28 mouse cellular contexts compared by ENCODE assay signal in genomic region chr14:13690426-13690825, GRCm38 (mm10). TPM values are rescaled to one million over a fixed set of nuclear protein-coding genes. Genes with fewer than 3 reads are reported as not detected.
DNase-seq lines count a peak whose midpoint lies in the region; ATAC-seq and TF ChIP-seq lines count a peak whose summit lies in the region.
"Had no signal": no experiment of that assay in that cellular context is flagged by ENCODE, and none has a peak within 500 bp of the region (broad histone marks: within the 10 kb centered on the region; RNA-seq: fewer than 3 reads in every experiment).

No protein-coding gene starts in this region.

- ATAC-seq in kidney, embryonic 15.5 days (replicated peaks; ENCODE audit: low FRiP score) = no peak
- ATAC-seq in heart, embryonic 12.5 days (ENCODE audit: insufficient number of reproducible peaks, low FRiP score) = no peak
- ATAC-seq: forebrain, embryonic 15.5 days; hindbrain, embryonic 16.5 days; inflammation-experienced regulatory T-cells, adult 6 months; intestine, postnatal 0 days had no signal

- peak overlapping the region; percentile 73 for H3K27ac ChIP-seq in embryonic fibroblast, embryonic 13.5 days (ENCODE audit: insufficient read depth, low read length)
- H3K27ac ChIP-seq in kidney, embryonic 15.5 days = no peak overlapping the region
- H3K27ac ChIP-seq in heart, embryonic 12.5 days (ENCODE audit: poor library complexity, severe bottlenecking) = no peak overlapping the region
- H3K27ac ChIP-seq: embryonic facial prominence, embryonic 10.5 days; forebrain, embryonic 15.5 days; heart, adult 2 months had no signal

- no peak for TF ChIP-seq CTCF in embryonic fibroblast, embryonic 13.5 days (IDR thresholded peaks at IDR 0.05; ENCODE audit: borderline replicate concordance, insufficient read depth, low read length)

- H3K4me1 ChIP-seq in embryonic fibroblast, embryonic 13.5 days (ENCODE audit: control insufficient read depth, insufficient read depth, low read length) = peaks cover 8% of the 10 kb centered on the region
- no peaks in the 10 kb centered on the region for H3K4me1 ChIP-seq in kidney, embryonic 15.5 days
- H3K4me1 ChIP-seq in heart, embryonic 12.5 days (replicated peaks) = no peaks in the 10 kb centered on the region
- H3K4me1 ChIP-seq: embryonic facial prominence, embryonic 10.5 days; forebrain, embryonic 15.5 days had no signal

- no peak overlapping the region for H3K4me3 ChIP-seq in embryonic fibroblast, embryonic 13.5 days (ENCODE audit: insufficient read depth, low read length)
- H3K4me3 ChIP-seq in kidney, embryonic 15.5 days (replicated peaks) = no peak overlapping the region
- H3K4me3 ChIP-seq in heart, embryonic 12.5 days = no peak overlapping the region
- H3K4me3 ChIP-seq: embryonic facial prominence, embryonic 10.5 days; erythroblast, embryonic 14.5 days; forebrain, embryonic 15.5 days; heart, adult 2 months had no signal

- WGBS in kidney, embryonic 15.5 days = 67% methylated on average over 2 of the region's 2 CpGs
- WGBS in heart, embryonic 12.5 days = 50% methylated on average over 2 of the region's 2 CpGs

- no peaks in the 10 kb centered on the region for H3K36me3 ChIP-seq in kidney, embryonic 15.5 days
- no peaks in the 10 kb centered on the region for H3K36me3 ChIP-seq in heart, embryonic 12.5 days
- H3K36me3 ChIP-seq: embryonic facial prominence, embryonic 10.5 days; forebrain, embryonic 15.5 days had no signal

- TF ChIP-seq POLR2A in embryonic fibroblast, embryonic 13.5 days (IDR thresholded peaks at IDR 0.05; ENCODE audit: low read depth, low read length) = no peak

- no peak overlapping the region for H3K4me2 ChIP-seq in kidney, embryonic 15.5 days
- no peak overlapping the region for H3K4me2 ChIP-seq in heart, embryonic 12.5 days
- H3K4me2 ChIP-seq: forebrain, embryonic 15.5 days; heart, embryonic 11.5 days had no signal

- H3K9ac ChIP-seq in kidney, embryonic 15.5 days = no peak overlapping the region
- no peak overlapping the region for H3K9ac ChIP-seq in heart, embryonic 12.5 days
- H3K9ac ChIP-seq: forebrain, embryonic 15.5 days had no signal

- H3K9me3 ChIP-seq in kidney, embryonic 15.5 days (replicated peaks) = no peaks in the 10 kb centered on the region
- H3K9me3 ChIP-seq in heart, embryonic 12.5 days (replicated peaks) = no peaks in the 10 kb centered on the region
- H3K9me3 ChIP-seq: embryonic facial prominence, embryonic 10.5 days; forebrain, embryonic 15.5 days had no signal

- DNase-seq in right cerebral cortex, adult 18-20 months = peak; percentile 9
- DNase-seq in right cerebral cortex, postnatal 36 days (ENCODE audit: low spot score in 2 of 2) = no peak
- peak; percentile 7 for DNase-seq in NIH3T3 (ENCODE audit: low read depth)
- DNase-seq in layer of hippocampus, postnatal 14 days (ENCODE audit: low spot score in 2 of 2) = no peak
- DNase-seq: adrenal gland, postnatal 10 days; cerebellum, adult 11-12 months; cerebellum, adult 9-10 months; cerebellum, postnatal 25 days; gastrocnemius, postnatal 14 days; heart, adult 2 months had no signal

- no peaks in the 10 kb centered on the region for H3K27me3 ChIP-seq in kidney, embryonic 15.5 days
- no peaks in the 10 kb centered on the region for H3K27me3 ChIP-seq in heart, embryonic 12.5 days (replicated peaks)
- H3K27me3 ChIP-seq: forebrain, embryonic 15.5 days had no signal

RNA-seq across cellular contexts. Expression of gene Sntn, which starts 19.8 kb away (rescaled TPM):
- not detected in 2 replicates for polyA plus RNA-seq in embryonic fibroblast, embryonic 13.5 days (2011; ENCODE audit: insufficient read length, low read depth, missing spikeins)
- not detected in 2 replicates for polyA plus RNA-seq in kidney, embryonic 15.5 days (2015; fragmentation: Nextera tagmentation; extraction: Ambion mirVana)
- total RNA-seq in layer of hippocampus, postnatal 14 days (2021) = under 1 TPM in 1 of 2 experiments, not detected in 1; 0.35 TPM
- not detected in 2 replicates for polyA plus RNA-seq in heart, embryonic 12.5 days (2016; fragmentation: Nextera tagmentation; extraction: Ambion mirVana)
- total RNA-seq: adrenal gland, postnatal 10 days; adrenal gland, postnatal 4 days; gastrocnemius, adult 18-20 months; gastrocnemius, postnatal 14 days; heart, adult 2 months; heart, postnatal 25 days; MEL had no signal
- polyA plus RNA-seq: C2C12; embryonic facial prominence, embryonic 10.5 days; erythroblast, embryonic 14.5 days; forebrain, embryonic 11.5 days; forebrain, embryonic 15.5 days; frontal cortex, adult 2 months; heart, embryonic 11.5 days; hindbrain, embryonic 11.5 days; hindbrain, embryonic 16.5 days; inflammation-experienced regulatory T-cells, adult 6 months; intestine, postnatal 0 days had no signal

Comparison
In these comparisons a context has a peak if more than half of its experiments do, and no peak if none do; other contexts are left out.
1. DNase-seq: peak in right cerebral cortex, adult 18-20 months (single experiment) and NIH3T3 (single experiment); none in right cerebral cortex, postnatal 36 days (0 of 2) and layer of hippocampus, postnatal 14 days (0 of 2).